Mouse (Mus musculus): ENCODE data around the gene Tmem104. TPM values are rescaled to one million over a fixed set of nuclear protein-coding genes. Genes with fewer than 3 reads are reported as not detected.
A peak's percentile ranks its signal among the peaks of the same experiment; 100 is the strongest.

The Tmem104 gene
- polyA plus RNA-seq, 1 experiment: 24.1 TPM

DNA sequence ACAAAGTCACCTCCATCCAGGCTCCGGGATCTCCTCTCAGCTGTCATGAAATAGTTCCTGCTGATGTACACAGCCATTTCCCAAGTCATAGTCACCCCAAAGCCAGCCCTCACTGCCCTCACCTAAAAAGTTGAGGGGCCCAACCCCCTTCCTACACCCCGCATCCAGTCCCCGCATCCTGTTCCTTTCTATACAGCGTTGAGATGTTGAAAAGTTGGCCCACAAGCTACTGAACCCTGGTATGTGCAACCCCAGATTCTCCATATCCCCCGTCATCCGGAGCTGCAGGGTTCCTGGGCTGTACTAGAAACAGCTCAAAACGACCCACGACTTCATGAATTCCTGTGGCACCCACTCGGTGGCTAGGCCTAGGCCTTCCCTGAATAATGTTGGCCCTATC, 34.2 kb upstream of the Tmem104 start:
- Histone ChIP-seq H3K36me3 (ENCODE audit: control insufficient read depth, insufficient read depth, low read length) (no peaks in the 10 kb centered on the region), H3K4me3 (ENCODE audit: control insufficient read depth, insufficient read depth, low read length) (no peak overlapping the region), H3K27ac (ENCODE audit: control insufficient read depth, insufficient read depth, low read length) (no peak overlapping the region), H3K4me1 (replicated peaks; ENCODE audit: control insufficient read depth, insufficient read depth, low read length) (peaks cover 66% of the 10 kb centered on the region), H3K27me3 (ENCODE audit: control insufficient read depth, insufficient read depth, low read length) (no peaks in the 10 kb centered on the region)
- 74% methylated on average over 9 of the region's 9 CpGs for WGBS
- no peak for DNase-seq
- TF ChIP-seq CTCF (IDR thresholded peaks at IDR 0.05; ENCODE audit: borderline replicate concordance, control insufficient read depth, extremely low read depth, insufficient read depth, low read length, poor library complexity) (no peak), POLR2A (IDR thresholded peaks at IDR 0.05; ENCODE audit: control insufficient read depth, extremely low read depth, insufficient read depth, low read length, poor library complexity) (no peak)

DNA sequence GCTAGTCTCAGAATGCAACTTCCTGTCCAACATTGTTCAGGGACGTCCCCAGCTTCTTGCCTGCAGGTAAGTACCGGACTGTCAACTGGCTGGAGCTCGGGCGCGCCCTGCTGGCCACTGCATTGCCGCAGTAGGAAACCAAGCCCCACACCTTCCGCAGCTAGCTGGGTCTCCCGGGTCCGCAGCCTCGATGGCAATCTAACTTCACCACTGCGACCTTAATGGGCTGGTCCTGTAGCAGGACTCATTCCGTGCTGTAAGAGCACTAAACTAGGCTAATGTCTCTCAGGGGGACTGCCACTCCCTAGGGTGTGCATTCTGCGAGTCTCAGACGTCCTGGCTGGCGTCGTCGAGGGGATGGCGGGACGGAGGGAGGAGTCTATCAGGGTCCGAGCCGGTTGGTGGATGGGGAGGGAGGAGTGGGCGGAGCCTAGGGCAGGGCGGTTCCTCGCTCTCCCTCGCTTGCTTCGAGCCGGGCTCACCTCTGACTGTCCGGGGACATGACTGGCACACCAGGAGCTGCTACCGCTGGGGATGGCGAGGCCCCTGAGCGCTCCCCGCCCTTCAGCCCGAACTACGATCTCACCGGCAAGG, 33.5 kb upstream of the Tmem104 start:
- DNase-seq: peak; percentile 89
- WGBS: under 1% methylated on average over 35 of the region's 35 CpGs
- TF ChIP-seq POLR2A (IDR thresholded peaks at IDR 0.05; ENCODE audit: control insufficient read depth, extremely low read depth, insufficient read depth, low read length, poor library complexity) (peak; percentile 45; the same call in 1 of the 2 replicates), CTCF (IDR thresholded peaks at IDR 0.05; ENCODE audit: borderline replicate concordance, control insufficient read depth, extremely low read depth, insufficient read depth, low read length, poor library complexity) (peak; percentile 75; the same call in 1 of the 2 replicates)
- Histone ChIP-seq H3K4me3 (ENCODE audit: control insufficient read depth, insufficient read depth, low read length) (peak overlapping the region; percentile 62), H3K27ac (ENCODE audit: control insufficient read depth, insufficient read depth, low read length) (peak overlapping the region; percentile 38; the same call in 1 of the 2 replicates), H3K36me3 (ENCODE audit: control insufficient read depth, insufficient read depth, low read length) (no peaks in the 10 kb centered on the region), H3K27me3 (ENCODE audit: control insufficient read depth, insufficient read depth, low read length) (no peaks in the 10 kb centered on the region), H3K4me1 (replicated peaks; ENCODE audit: control insufficient read depth, insufficient read depth, low read length) (peaks cover 70% of the 10 kb centered on the region)

DNA sequence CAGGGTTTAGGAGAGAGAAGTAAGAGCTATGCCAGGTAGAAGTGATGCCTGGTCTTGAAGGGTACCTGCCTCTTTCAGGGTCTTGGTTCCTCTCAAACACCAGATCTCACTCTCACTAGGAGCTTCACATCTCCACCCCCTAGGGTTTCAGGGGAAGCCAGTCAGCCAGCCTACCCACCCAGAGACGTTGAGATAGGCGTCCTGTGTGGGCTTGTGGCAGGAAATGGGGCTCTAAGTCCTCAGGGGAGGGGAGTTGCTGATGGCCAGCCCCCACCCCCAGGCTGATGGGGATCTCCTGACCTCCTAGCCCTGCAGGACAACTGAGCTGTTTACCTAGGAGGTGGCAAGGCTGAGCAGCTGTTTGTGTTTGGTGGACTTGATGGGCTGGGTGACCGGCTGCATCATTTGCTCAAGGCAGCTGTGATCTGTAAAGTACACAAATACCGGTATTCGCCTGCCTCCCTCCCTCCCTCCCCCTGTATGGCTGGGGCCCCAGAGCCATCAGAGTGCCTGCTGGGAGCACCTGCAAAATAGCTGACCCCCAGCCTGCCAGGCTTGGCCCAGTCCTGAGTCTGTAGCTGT, 32.1 kb upstream of the Tmem104 start:
- WGBS: 6% methylated on average over 5 of the region's 5 CpGs
- Histone ChIP-seq H3K4me1 (replicated peaks; ENCODE audit: control insufficient read depth, insufficient read depth, low read length) (peaks cover 80% of the 10 kb centered on the region), H3K36me3 (ENCODE audit: control insufficient read depth, insufficient read depth, low read length) (no peaks in the 10 kb centered on the region), H3K27ac (ENCODE audit: control insufficient read depth, insufficient read depth, low read length) (peak overlapping the region; percentile 54; the same call in 1 of the 2 replicates), H3K27me3 (ENCODE audit: control insufficient read depth, insufficient read depth, low read length) (no peaks in the 10 kb centered on the region), H3K4me3 (ENCODE audit: control insufficient read depth, insufficient read depth, low read length) (peak overlapping the region; percentile 31)
- no peak for TF ChIP-seq POLR2A (IDR thresholded peaks at IDR 0.05; ENCODE audit: control insufficient read depth, extremely low read depth, insufficient read depth, low read length, poor library complexity)
- no peak for TF ChIP-seq CTCF (IDR thresholded peaks at IDR 0.05; ENCODE audit: borderline replicate concordance, control insufficient read depth, extremely low read depth, insufficient read depth, low read length, poor library complexity)
- peak; percentile 70 for DNase-seq

DNA sequence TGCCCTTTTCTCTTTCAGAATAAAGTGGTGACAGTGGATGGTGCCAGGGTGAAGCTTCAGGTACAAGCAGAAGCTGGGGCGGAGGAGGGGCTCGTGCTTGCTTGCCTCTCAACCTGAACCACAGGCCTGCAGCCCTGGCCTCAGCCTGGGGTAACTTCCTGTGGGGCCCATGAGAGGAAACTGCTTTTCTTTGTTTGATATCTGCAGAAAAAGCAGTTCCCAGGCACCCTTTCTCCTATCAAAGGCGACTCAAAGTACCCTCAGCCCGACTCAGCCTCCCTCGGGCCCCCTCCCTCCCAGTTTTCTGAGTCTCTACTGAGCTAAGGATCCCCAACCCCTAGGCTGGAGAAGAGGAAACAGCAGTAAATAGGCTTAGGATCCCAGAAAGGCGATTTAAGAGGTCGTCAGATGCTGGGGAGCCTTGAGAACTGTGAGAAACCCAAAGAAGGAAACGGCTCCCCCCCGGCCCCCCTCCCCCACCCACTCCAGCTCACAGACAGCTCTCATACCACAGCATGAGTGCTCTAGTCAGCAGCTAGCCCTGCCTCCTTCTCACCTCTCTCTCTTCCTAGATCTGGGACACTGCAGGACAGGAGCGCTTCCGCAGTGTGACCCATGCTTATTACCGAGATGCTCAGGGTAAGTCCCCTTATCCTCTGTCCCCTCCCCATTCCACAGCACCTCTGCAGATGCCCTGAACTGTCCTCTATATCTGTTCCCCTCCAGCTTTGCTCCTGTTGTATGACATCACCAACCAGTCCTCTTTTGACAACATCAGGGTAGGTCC, 29.2 kb upstream of the Tmem104 start:
- WGBS: 2% methylated on average over 12 of the region's 12 CpGs
- Histone ChIP-seq H3K4me3 (ENCODE audit: control insufficient read depth, insufficient read depth, low read length) (peak overlapping the region; percentile 15), H3K36me3 (ENCODE audit: control insufficient read depth, insufficient read depth, low read length) (no peaks in the 10 kb centered on the region), H3K27ac (ENCODE audit: control insufficient read depth, insufficient read depth, low read length) (peak overlapping the region; percentile 91), H3K27me3 (ENCODE audit: control insufficient read depth, insufficient read depth, low read length) (no peaks in the 10 kb centered on the region), H3K4me1 (replicated peaks; ENCODE audit: control insufficient read depth, insufficient read depth, low read length) (peaks cover 80% of the 10 kb centered on the region)
- no peak for TF ChIP-seq CTCF (IDR thresholded peaks at IDR 0.05; ENCODE audit: borderline replicate concordance, control insufficient read depth, extremely low read depth, insufficient read depth, low read length, poor library complexity)
- 0 out of 2 replicates have a peak, but pooled peaks have one; percentile 5 for TF ChIP-seq POLR2A (IDR thresholded peaks at IDR 0.05; ENCODE audit: control insufficient read depth, extremely low read depth, insufficient read depth, low read length, poor library complexity)
- peak; percentile 85 for DNase-seq

DNA sequence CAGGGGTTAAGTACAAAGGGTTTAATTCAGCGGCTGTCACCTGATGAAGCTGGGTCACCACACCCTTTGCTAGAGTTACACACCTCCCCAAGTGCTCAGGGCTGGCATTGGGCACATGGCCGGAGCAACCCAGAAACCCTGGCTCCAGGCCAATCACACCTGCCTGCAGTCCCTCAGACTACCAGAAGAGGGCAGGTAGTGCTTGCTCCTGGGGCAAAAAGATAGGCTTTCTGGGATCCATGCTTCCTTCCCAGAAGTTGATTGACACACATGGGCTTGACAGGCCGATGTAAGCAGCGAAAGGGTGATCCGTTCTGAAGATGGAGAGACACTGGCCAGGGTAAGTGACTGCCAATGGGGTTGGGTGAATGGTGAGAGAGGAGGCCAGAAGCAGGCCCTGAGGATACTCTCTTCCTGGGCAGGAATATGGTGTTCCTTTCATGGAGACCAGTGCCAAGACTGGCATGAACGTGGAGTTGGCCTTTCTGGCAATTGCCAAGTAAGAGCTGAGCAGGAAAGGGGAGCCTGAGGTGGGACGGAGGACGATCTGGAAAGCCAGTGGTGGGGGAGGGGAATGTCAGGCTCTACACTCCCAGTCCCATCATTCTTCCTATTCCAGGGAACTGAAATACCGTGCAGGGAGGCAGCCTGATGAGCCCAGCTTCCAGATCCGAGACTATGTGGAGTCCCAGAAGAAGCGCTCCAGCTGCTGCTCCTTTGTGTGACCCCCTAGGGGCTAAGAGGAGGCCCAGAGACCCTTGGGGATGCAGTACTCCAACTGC, 27.1 kb upstream of the Tmem104 start:
- Histone ChIP-seq H3K4me1 (replicated peaks; ENCODE audit: control insufficient read depth, insufficient read depth, low read length) (peaks cover 64% of the 10 kb centered on the region), H3K27ac (ENCODE audit: control insufficient read depth, insufficient read depth, low read length) (no peak overlapping the region), H3K27me3 (ENCODE audit: control insufficient read depth, insufficient read depth, low read length) (no peaks in the 10 kb centered on the region), H3K36me3 (ENCODE audit: control insufficient read depth, insufficient read depth, low read length) (no peaks in the 10 kb centered on the region), H3K4me3 (ENCODE audit: control insufficient read depth, insufficient read depth, low read length) (no peak overlapping the region)
- WGBS: 84% methylated on average over 11 of the region's 11 CpGs
- DNase-seq: peak; percentile 80
- TF ChIP-seq POLR2A (IDR thresholded peaks at IDR 0.05; ENCODE audit: control insufficient read depth, extremely low read depth, insufficient read depth, low read length, poor library complexity) (no peak), CTCF (IDR thresholded peaks at IDR 0.05; ENCODE audit: borderline replicate concordance, control insufficient read depth, extremely low read depth, insufficient read depth, low read length, poor library complexity) (peak; percentile 77)

Data from thymus, adult 2 months (tissue).